Mouse (Mus musculus) gastrocnemius, adult 8-10 months (tissue): ENCODE results near the gene Crocc2. TPM values are rescaled to one million over a fixed set of nuclear protein-coding genes. Genes with fewer than 3 reads are reported as not detected.

Experiments
- DNase-seq, 2 experiments: peaks; one replicate each; pipeline ENCODE4 v3.0.0; 2022; ENCODE audit warnings: low spot score in 2 of 2
- microRNA-seq: library from miRNA; unstranded; fragments of <30 nt; microRNA quantifications from one replicate; pipeline ENCODE4 v1.2.0, GENCODE M21; 2022
- total RNA-seq, 4 experiments: library from RNA; stranded (reverse); gene quantifications; 2 replicates each; pipeline ENCODE4 v1.2.4; 2022

The Crocc2 gene
- total RNA-seq, 4 experiments from 2014 or later, result not detected

DNA sequence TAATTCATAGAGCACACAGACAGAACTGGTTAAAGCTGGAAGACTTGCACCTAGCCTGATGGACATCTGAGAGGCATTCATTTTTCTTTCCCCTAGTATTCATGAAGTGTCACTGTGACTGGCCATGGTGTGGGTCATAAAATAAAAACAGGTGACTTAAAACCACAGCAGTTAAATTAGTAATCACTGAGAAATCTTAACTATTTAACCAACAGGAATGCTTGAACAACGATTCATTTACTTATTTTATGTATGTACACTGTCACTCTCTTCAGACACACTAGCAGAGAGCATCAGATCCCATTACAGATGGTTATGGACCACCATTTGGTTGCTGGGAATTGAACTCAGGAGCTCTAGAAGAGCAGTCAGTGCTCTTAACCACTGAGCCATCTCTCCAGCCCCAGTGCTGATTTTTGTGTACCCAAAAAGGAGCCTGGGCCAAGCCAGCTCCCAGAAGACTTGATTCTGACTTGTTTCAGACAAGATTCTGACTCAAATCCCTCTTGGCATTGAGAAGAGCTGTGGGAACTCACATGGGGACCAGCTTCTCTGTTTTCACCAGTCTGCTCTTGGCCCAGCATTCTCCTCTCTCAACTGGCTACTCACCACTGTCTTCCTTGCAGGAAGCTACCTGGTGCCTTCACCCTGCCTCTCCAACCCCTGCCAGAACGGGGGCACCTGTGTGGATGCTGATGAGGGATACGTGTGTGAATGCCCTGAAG, 102.2 kb downstream of the Crocc2 start:
- DNase-seq, result no peak

DNA sequence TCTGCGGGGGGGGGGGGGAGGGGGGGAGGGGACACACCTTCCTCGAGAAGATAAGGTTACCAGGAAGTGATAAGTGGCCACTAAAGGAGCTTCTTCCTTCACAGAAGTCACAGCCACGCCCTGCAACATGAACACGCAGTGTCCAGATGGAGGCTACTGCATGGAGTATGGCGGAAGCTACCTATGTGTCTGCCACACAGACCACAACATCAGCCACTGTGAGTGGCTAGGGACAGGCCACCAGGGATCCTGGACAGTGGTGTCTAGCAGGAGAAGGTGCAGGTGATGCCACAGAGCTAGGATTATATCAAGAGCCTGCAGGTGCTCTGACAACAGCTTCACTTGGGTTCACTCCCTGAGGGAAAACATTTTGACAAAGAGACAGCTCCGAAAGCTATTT, 103.2 kb downstream of the Crocc2 start:
- no peak for DNase-seq

GRCm38 (mm10) chr1:93272409-93272821, 103.9 kb downstream of the Crocc2 start:
- DNase-seq, result no peak

DNA sequence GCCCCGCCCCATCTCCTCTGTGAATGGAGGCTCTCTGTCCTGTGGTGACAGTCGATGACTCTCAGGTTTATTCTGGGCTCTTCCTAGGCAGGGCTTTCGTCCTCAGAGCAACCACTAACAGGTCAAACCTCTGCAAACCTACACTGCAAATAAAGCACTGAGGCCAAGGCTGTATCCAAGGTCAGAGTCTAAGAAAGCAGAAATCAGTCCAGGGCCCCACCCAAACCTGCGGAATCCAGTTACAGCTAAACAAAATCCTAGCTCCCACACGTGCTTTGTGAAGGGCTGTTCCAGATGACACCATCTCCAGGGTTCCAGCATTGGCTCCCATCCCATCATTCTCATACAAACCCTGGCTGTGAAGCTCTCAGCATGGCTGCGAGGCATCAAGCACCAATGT, 107.0 kb downstream of the Crocc2 start:
- no peak for DNase-seq

GRCm38 (mm10) chr1:93277041-93277440, 108.5 kb downstream of the Crocc2 start:
- DNase-seq, result no peak

Small RNA genes within 50 kb of the gene (microRNA-seq; reads per million reads assigned to microRNA genes)
- gene Mir6901, result not detected

Other genes with a start within 250 kb of the Crocc2 start
- 1 to 10 TPM; 4.4 to 6.1 (median 5.0) TPM for gene Capn10, start 234.3 kb upstream of the Crocc2 start, total RNA-seq
- gene Gpr35, start 217.9 kb upstream of the Crocc2 start, total RNA-seq, result under 1 TPM in 2 of 4 experiments, not detected in 2; 0.13 to 0.29 TPM
- not detected for gene Aqp12, start 162.4 kb upstream of the Crocc2 start, total RNA-seq
- 1 to 10 TPM in 2 of 4 experiments, under 1 TPM in 2; 0.63 to 2.3 (median 1.0) TPM for gene Kif1a, start 66.8 kb upstream of the Crocc2 start, total RNA-seq
- gene Agxt, start 33.5 kb upstream of the Crocc2 start, total RNA-seq, result not detected
- gene 2310007B03Rik, start 7.8 kb upstream of the Crocc2 start, total RNA-seq, result not detected
- gene Sned1, start 67.1 kb downstream of the Crocc2 start, total RNA-seq, result 1 to 10 TPM; 3.0 to 3.8 (median 3.5) TPM
- 10 to 100 TPM; 10.7 to 13.5 (median 11.6) TPM for gene Mterf4, start 137.2 kb downstream of the Crocc2 start, total RNA-seq
- gene Ppp1r7, start 174.1 kb downstream of the Crocc2 start, total RNA-seq, result 10 to 100 TPM; 17.3 to 27.0 (median 22.0) TPM
- gene Pask, start 174.8 kb downstream of the Crocc2 start, total RNA-seq, result under 1 TPM; 0.05 to 0.51 (median 0.29) TPM
- gene Ano7, start 205.2 kb downstream of the Crocc2 start, total RNA-seq, result not detected